Mouse (Mus musculus) liver, embryonic 11.5 days (tissue): ENCODE data around the gene Slc12a8. TPM values are rescaled to one million over a fixed set of nuclear protein-coding genes. Genes with fewer than 3 reads are reported as not detected.

Experiments
- ATAC-seq: fragments of 200-750 bp; cut with Nextera tagmentation; replicated peaks from 2 replicates; pipeline ENCODE4 v1.8.0; 2017; ENCODE audit warnings: moderate number of reproducible peaks, mild to moderate bottlenecking, moderate TSS enrichment, moderate library complexity; ENCODE audit not compliant: low FRiP score
- DNase-seq: peaks from one replicate; pipeline ENCODE4 v3.0.0-alpha.2; 2017; ENCODE audit warnings: low spot score
- H3K27ac ChIP-seq: fragments of 300-500 bp; sonication (generic); 2 replicates; pipeline ENCODE4 v1.5.1; 2014; ENCODE audit warnings: mild to moderate bottlenecking, low read depth, low read length, control low read depth
- H3K27me3 ChIP-seq: fragments of 300-500 bp; sonication (generic); replicated peaks from 2 replicates; pipeline ENCODE4 v1.6.1; 2014; ENCODE audit warnings: low read length, mixed read lengths; ENCODE audit not compliant: control insufficient read depth, insufficient read depth
- H3K36me3 ChIP-seq: fragments of 300-500 bp; sonication (generic); 2 replicates; pipeline ENCODE4 v1.6.1; 2014; ENCODE audit warnings: mild to moderate bottlenecking, low read length, moderate library complexity, mixed read lengths; ENCODE audit not compliant: control insufficient read depth, insufficient read depth
- H3K4me1 ChIP-seq: fragments of 300-500 bp; sonication (generic); replicated peaks from 2 replicates; pipeline ENCODE4 v1.6.1; 2014; ENCODE audit warnings: low read length, mixed read lengths; ENCODE audit not compliant: control insufficient read depth, insufficient read depth
- H3K4me2 ChIP-seq: fragments of 300-500 bp; sonication (generic); 2 replicates; pipeline ENCODE4 v1.6.1; 2014; ENCODE audit warnings: mild to moderate bottlenecking, control low read depth, moderate library complexity
- H3K4me3 ChIP-seq: fragments of 300-500 bp; sonication (generic); 2 replicates; pipeline ENCODE4 v1.5.1; 2014; ENCODE audit warnings: low read depth, low read length, control low read depth
- H3K9ac ChIP-seq: fragments of 300-500 bp; sonication (generic); 2 replicates; pipeline ENCODE4 v1.6.1; 2014; ENCODE audit warnings: low read depth, low read length, control low read depth
- H3K9me3 ChIP-seq: fragments of 300-500 bp; sonication (generic); 2 replicates; pipeline ENCODE4 v1.6.1; 2016; ENCODE audit warnings: low read length, inconsistent platforms, mixed read lengths; ENCODE audit not compliant: control insufficient read depth
- WGBS: fragments of 180-500 bp; shearing (Covaris S2); extraction: QIAGEN DNeasy Blood & Tissue Kit; methylation state at CpG from one replicate; pipeline ENCODE4 v1.1.7; 2014; 5-methylcytosine and 5-hydroxymethylcytosine counted together
- polyA plus RNA-seq: library from polyadenylated mRNA; unstranded; fragments of >200 nt; fragmentation: Nextera tagmentation; extraction: Ambion mirVana; gene quantifications from 2 replicates; pipeline ENCODE4 v1.2.1, GENCODE M21; 2014

The Slc12a8 gene
- polyA plus RNA-seq, 1 experiment from 2014 or later, result 0.16 TPM

- Histone ChIP-seq H3K9ac (no peak overlapping the region), H3K4me1 (no peaks in the 10 kb centered on the region; the same call in 1 of the 2 replicates), H3K4me2 (no peak overlapping the region), H3K27ac (no peak overlapping the region), H3K36me3 (no peaks in the 10 kb centered on the region), H3K9me3 (no peaks in the 10 kb centered on the region), H3K27me3 (no peaks in the 10 kb centered on the region), H3K4me3 (no peak overlapping the region)
- 91% methylated on average over 5 of the region's 5 CpGs for WGBS
- DNase-seq (no peak), ATAC-seq (no peak)
Observed at GRCm38 (mm10) chr16:33592286-33592685, 75.2 kb downstream of the Slc12a8 start.

GRCm38 (mm10) chr16:33593467-33593866, 76.3 kb downstream of the Slc12a8 start:
- DNase-seq (no peak), ATAC-seq (no peak)
- Histone ChIP-seq H3K9ac (no peak overlapping the region), H3K27me3 (no peaks in the 10 kb centered on the region), H3K4me3 (no peak overlapping the region), H3K4me1 (no peaks in the 10 kb centered on the region; the same call in 1 of the 2 replicates), H3K4me2 (no peak overlapping the region), H3K9me3 (no peaks in the 10 kb centered on the region), H3K27ac (no peak overlapping the region), H3K36me3 (no peaks in the 10 kb centered on the region)
- 82% methylated on average over 7 of the region's 7 CpGs for WGBS

- ATAC-seq, result 0 out of 2 replicates have a peak, but pooled peaks have one; percentile 41
- Histone ChIP-seq H3K4me2 (no peak overlapping the region), H3K9ac (no peak overlapping the region), H3K4me1 (no peaks in the 10 kb centered on the region; the same call in 1 of the 2 replicates), H3K9me3 (no peaks in the 10 kb centered on the region), H3K27me3 (no peaks in the 10 kb centered on the region), H3K27ac (no peak overlapping the region), H3K36me3 (no peaks in the 10 kb centered on the region), H3K4me3 (no peak overlapping the region)
- DNase-seq, result no peak
- 52% methylated on average over 7 of the region's 7 CpGs for WGBS
Observed at GRCm38 (mm10) chr16:33594037-33594771, 77.1 kb downstream of the Slc12a8 start.

- no peak for DNase-seq
- ATAC-seq, result no peak
- 76% methylated on average over 6 of the region's 6 CpGs for WGBS
- no peaks in the 10 kb centered on the region for H3K27me3 ChIP-seq
- no peaks in the 10 kb centered on the region for H3K36me3 ChIP-seq
- no peaks in the 10 kb centered on the region; the same call in 1 of the 2 replicates for H3K4me1 ChIP-seq
- no peaks in the 10 kb centered on the region for H3K9me3 ChIP-seq
- no peak overlapping the region for H3K27ac ChIP-seq
- no peak overlapping the region for H3K9ac ChIP-seq
- H3K4me3 ChIP-seq, result no peak overlapping the region
- no peak overlapping the region for H3K4me2 ChIP-seq
Observed at GRCm38 (mm10) chr16:33595235-33595769, 78.2 kb downstream of the Slc12a8 start.

GRCm38 (mm10) chr16:33596213-33596612, 79.1 kb downstream of the Slc12a8 start:
- H3K4me3 ChIP-seq, result no peak overlapping the region
- no peaks in the 10 kb centered on the region; the same call in 1 of the 2 replicates for H3K4me1 ChIP-seq
- 70% methylated on average over 4 of the region's 4 CpGs for WGBS
- no peaks in the 10 kb centered on the region for H3K9me3 ChIP-seq
- no peaks in the 10 kb centered on the region for H3K36me3 ChIP-seq
- no peak overlapping the region for H3K27ac ChIP-seq
- no peaks in the 10 kb centered on the region for H3K27me3 ChIP-seq
- DNase-seq, result no peak
- H3K9ac ChIP-seq, result no peak overlapping the region
- no peak for ATAC-seq
- no peak overlapping the region for H3K4me2 ChIP-seq

GRCm38 (mm10) chr16:33600216-33600615, 83.1 kb downstream of the Slc12a8 start:
- ATAC-seq (no peak), DNase-seq (no peak)
- Histone ChIP-seq H3K36me3 (no peaks in the 10 kb centered on the region), H3K4me1 (no peaks in the 10 kb centered on the region), H3K4me3 (no peak overlapping the region), H3K27me3 (no peaks in the 10 kb centered on the region), H3K9ac (no peak overlapping the region), H3K9me3 (no peaks in the 10 kb centered on the region; the same call in 1 of the 2 replicates), H3K27ac (no peak overlapping the region), H3K4me2 (no peak overlapping the region)
- 19% methylated on average over 5 of the region's 5 CpGs for WGBS

- no peaks in the 10 kb centered on the region for H3K4me1 ChIP-seq
- H3K4me3 ChIP-seq, result no peak overlapping the region
- H3K27me3 ChIP-seq, result no peaks in the 10 kb centered on the region
- WGBS, result 88% methylated on average over 8 of the region's 8 CpGs
- H3K27ac ChIP-seq, result no peak overlapping the region
- H3K9me3 ChIP-seq, result no peaks in the 10 kb centered on the region; the same call in 1 of the 2 replicates
- no peak overlapping the region for H3K4me2 ChIP-seq
- ATAC-seq (no peak), DNase-seq (no peak)
- H3K36me3 ChIP-seq, result no peaks in the 10 kb centered on the region
- no peak overlapping the region for H3K9ac ChIP-seq
Observed at GRCm38 (mm10) chr16:33601299-33601698, 84.2 kb downstream of the Slc12a8 start.

- Histone ChIP-seq H3K4me3 (no peak overlapping the region), H3K4me2 (no peak overlapping the region), H3K9me3 (no peaks in the 10 kb centered on the region; the same call in 1 of the 2 replicates), H3K27ac (no peak overlapping the region), H3K27me3 (0 out of 2 replicates have a peak, but pooled peaks cover 2% of the 10 kb centered on the region), H3K4me1 (no peaks in the 10 kb centered on the region), H3K36me3 (no peaks in the 10 kb centered on the region), H3K9ac (no peak overlapping the region)
- WGBS, result 30% methylated on average over 9 of the region's 9 CpGs
- DNase-seq (no peak), ATAC-seq (no peak)
Observed at GRCm38 (mm10) chr16:33605647-33606596, 88.8 kb downstream of the Slc12a8 start.
